Mouse (Mus musculus) CD4-positive, CD25-positive, alpha-beta regulatory T cell, adult 9 weeks (primary cell): ENCODE measurements around the gene Plcg2. TPM values are rescaled to one million over a fixed set of nuclear protein-coding genes. Genes with fewer than 3 reads are reported as not detected.

ENCODE experiments used
- polyA plus RNA-seq: library from polyadenylated mRNA; unstranded; fragments of 100-300 nt; shearing (Covaris generic); gene quantifications from one replicate; pipeline ENCODE4 v1.2.1, GENCODE M21; 2017

Plcg2 gene
- 0.46 TPM for polyA plus RNA-seq

DNA sequence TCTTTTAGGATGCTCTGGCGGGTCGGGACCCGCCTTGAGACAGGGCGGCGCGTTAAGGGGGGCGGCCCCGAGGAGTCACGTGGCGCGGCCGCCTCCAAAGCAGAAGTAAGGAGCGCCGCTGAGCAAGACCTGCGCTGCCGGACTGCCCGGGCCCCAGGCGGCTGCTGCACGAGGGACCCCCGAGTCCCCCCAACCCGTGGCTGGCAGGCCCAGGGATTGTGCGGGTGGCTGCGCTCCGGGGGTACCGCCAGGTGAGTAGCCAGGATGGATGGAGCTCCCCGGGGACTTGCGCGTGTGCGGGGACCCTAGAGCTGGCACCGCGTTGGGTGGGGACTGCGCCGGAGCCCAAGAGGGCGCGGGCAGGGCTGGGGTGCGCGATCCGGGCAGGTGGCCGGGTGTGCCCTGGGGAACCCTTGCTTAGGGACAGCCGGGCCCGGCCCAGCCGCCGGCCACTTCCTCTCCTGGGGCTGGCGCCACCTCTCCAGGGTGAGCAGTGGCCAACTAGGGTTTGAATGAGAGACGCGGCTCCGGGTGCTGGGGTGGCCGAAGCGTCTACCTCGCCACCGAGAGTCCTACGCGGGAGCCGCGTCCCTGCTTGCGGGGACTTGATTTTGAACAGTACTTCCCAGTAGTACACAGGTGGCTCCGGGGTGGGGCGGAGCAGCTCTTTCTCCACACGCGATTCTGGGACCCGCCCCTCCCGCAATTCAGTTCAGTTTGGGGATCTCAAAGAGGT lies at the start of gene Plcg2:
Gene Plcg2, plus strand, starts transcription at position 113 of the 736 bp plus-strand sequence.

DNA sequence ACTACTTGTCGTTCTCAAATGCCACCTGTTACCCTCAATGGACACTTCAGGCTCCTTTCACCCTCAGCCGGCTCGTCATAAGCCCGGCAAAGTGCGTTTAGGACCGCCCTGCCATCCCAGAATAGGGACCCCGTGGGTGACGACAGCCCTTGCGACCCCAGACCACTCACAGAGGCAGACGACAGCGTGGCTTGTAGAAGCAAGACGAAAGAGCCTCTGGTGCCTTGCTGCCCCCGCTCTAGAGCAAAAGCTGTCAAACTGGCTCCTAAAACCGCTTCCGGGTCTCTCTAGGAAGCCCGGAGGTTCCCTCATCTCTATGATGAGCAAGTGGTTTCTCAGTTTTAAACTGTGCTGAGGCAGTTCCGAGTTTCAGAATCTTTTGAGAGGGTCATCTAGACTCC lies 175.3 kb downstream of the Plcg2 start, which contains the start of gene Sdr42e1:
Gene Sdr42e1, minus strand, starts transcription at position 260 of the 401 bp plus-strand sequence.

Other genes with a start within 250 kb of the Plcg2 start
- 9.5 TPM for gene Cmip, start 241.2 kb upstream of the Plcg2 start, polyA plus RNA-seq
- gene Sdr42e1, start 175.4 kb downstream of the Plcg2 start, polyA plus RNA-seq = 2.9 TPM
- not detected for gene Hsd17b2, start 203.6 kb downstream of the Plcg2 start, polyA plus RNA-seq